Mouse (Mus musculus) lung, embryonic 14.5 days (tissue): ENCODE measurements at regions not wholly inside any gene's neighbourhood (a gene's known extent, or its start where the extent isn't known, plus 50 kb on each side); places are given as distances from the start of the nearest gene placed in this dataset.
A peak's percentile ranks its signal among the peaks of the same experiment; 100 is the strongest.

Experiments used
- ATAC-seq: fragments of 200-750 bp; cut with Nextera tagmentation; 2 replicates; pipeline ENCODE4 v1.8.0; 2017; ENCODE audit warnings: mild to moderate bottlenecking, moderate TSS enrichment, moderate library complexity; ENCODE audit not compliant: insufficient read depth
- DNase-seq: peaks from one replicate; pipeline ENCODE4 v3.0.0-alpha.2; 2015
- H3K27ac ChIP-seq: fragments of 300-500 bp; sonication (generic); 2 replicates; pipeline ENCODE4 v1.5.1; 2014; ENCODE audit warnings: low read depth, mild to moderate bottlenecking, moderate library complexity
- H3K27me3 ChIP-seq: fragments of 300-500 bp; sonication (generic); 2 replicates; pipeline ENCODE4 v1.6.1; 2014; ENCODE audit warnings: low read length, control low read depth; ENCODE audit not compliant: insufficient read depth
- H3K36me3 ChIP-seq: fragments of 300-500 bp; sonication (generic); 2 replicates; pipeline ENCODE4 v1.6.1; 2014; ENCODE audit warnings: control low read depth; ENCODE audit not compliant: insufficient read depth
- H3K4me1 ChIP-seq: fragments of 300-500 bp; sonication (generic); 2 replicates; pipeline ENCODE4 v1.6.1; 2014; ENCODE audit warnings: antibody characterized with exemption, control low read depth; ENCODE audit not compliant: insufficient read depth
- H3K4me2 ChIP-seq: fragments of 300-500 bp; sonication (generic); 2 replicates; pipeline ENCODE4 v1.6.1; 2014; ENCODE audit warnings: mild to moderate bottlenecking
- H3K4me3 ChIP-seq: fragments of 300-500 bp; sonication (generic); 2 replicates; pipeline ENCODE4 v1.5.1; 2014; ENCODE audit warnings: low read depth, low read length
- H3K9ac ChIP-seq: fragments of 300-500 bp; sonication (generic); 2 replicates; pipeline ENCODE4 v1.6.1; 2014
- H3K9me3 ChIP-seq: fragments of 300-500 bp; sonication (generic); 2 replicates; pipeline ENCODE4 v1.6.1; 2016; ENCODE audit warnings: low read depth, low read length, control low read depth
- CTCF ChIP-seq: IDR thresholded peaks from 2 replicates; pipeline ENCODE4 v1.5.1; 2016; ENCODE audit warnings: antibody characterized with exemption, low read depth
- WGBS: fragments of 180-500 bp; shearing (Covaris S2); extraction: QIAGEN DNeasy Blood & Tissue Kit; methylation state at CpG from one replicate; pipeline ENCODE4 v1.1.7; 2014; 5-methylcytosine and 5-hydroxymethylcytosine counted together

DNA sequence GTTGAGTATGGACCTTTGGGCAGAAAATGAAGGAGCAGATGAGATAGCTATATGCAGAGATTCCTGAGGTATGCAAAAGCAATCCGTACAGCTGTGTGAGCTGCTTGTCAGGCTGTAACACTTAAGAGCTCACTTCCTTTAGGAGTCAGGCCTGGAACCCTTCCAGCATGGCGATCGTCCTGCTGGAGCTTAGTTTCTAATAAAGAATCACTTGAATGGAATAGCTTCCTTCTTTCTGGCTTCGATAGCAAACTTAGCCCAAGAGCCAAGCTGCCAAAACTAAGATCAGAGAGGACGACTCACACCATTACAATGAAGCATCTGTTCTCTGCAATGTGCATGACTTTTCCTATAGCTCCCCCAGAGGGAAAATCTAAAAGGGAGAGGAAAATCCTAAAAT, 253.4 kb upstream of the Amot start:
- no peak for TF ChIP-seq CTCF
- H3K36me3 ChIP-seq: no peaks in the 10 kb centered on the region
- DNase-seq (peak; percentile 89), ATAC-seq (peak; percentile 89)
- H3K4me3 ChIP-seq: no peak overlapping the region
- no peak overlapping the region; the same call in 1 of the 2 replicates for H3K4me2 ChIP-seq
- no peaks in the 10 kb centered on the region for H3K9me3 ChIP-seq
- no peaks in the 10 kb centered on the region for H3K4me1 ChIP-seq
- H3K9ac ChIP-seq: no peak overlapping the region
- H3K27ac ChIP-seq: no peak overlapping the region
- H3K27me3 ChIP-seq: no peaks in the 10 kb centered on the region
- WGBS: 28% methylated on average over 5 of the region's 5 CpGs

DNA sequence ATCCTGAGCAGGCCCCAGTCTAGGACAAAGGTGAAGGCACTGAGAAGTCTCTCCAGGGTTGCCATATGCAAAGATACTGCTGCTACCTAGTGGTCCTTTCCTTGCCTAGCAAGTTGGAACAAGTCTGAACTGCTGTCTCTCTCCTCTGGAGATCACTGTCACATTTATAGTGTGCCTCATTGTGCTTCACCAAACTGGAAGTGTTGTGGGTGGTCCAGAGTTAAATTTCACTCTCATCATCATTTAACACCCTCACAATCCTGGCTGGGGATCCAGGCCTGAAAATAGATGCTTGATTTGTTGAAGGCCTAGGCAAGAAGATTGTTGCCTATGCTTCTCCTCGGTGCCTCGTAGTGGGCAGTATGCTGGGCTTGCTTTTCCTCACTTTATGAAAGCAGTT, 248.4 kb upstream of the Amot start:
- Histone ChIP-seq H3K27ac (no peak overlapping the region), H3K4me1 (no peaks in the 10 kb centered on the region), H3K27me3 (no peaks in the 10 kb centered on the region), H3K9me3 (no peaks in the 10 kb centered on the region), H3K4me2 (no peak overlapping the region), H3K4me3 (no peak overlapping the region), H3K9ac (no peak overlapping the region), H3K36me3 (no peaks in the 10 kb centered on the region)
- DNase-seq (no peak), ATAC-seq (no peak)
- 83% methylated on average over 2 of the region's 2 CpGs for WGBS
- no peak for TF ChIP-seq CTCF
